Mouse (Mus musculus) intestine, embryonic 16.5 days (tissue): ENCODE measurements around the gene Ranbp10. TPM values are rescaled to one million over a fixed set of nuclear protein-coding genes. Genes with fewer than 3 reads are reported as not detected.

Experiments used
- ATAC-seq: fragments of 200-750 bp; cut with Nextera tagmentation; 2 replicates; pipeline ENCODE4 v1.8.0; 2017; ENCODE audit warnings: moderate TSS enrichment, moderate library complexity
- H3K27ac ChIP-seq: fragments of 300-500 bp; sonication (generic); 2 replicates; pipeline ENCODE4 v1.5.1; 2014; ENCODE audit warnings: mild to moderate bottlenecking, low read length
- H3K27me3 ChIP-seq: fragments of 300-500 bp; sonication (generic); replicated peaks from 2 replicates; pipeline ENCODE4 v1.6.1; 2014; ENCODE audit warnings: low read length, control low read depth, mixed read lengths; ENCODE audit not compliant: control insufficient read depth, insufficient read depth
- H3K36me3 ChIP-seq: fragments of 300-500 bp; sonication (generic); 2 replicates; pipeline ENCODE4 v1.6.1; 2014; ENCODE audit warnings: low read length, control low read depth; ENCODE audit not compliant: control insufficient read depth, insufficient read depth
- H3K4me1 ChIP-seq: fragments of 300-500 bp; sonication (generic); 2 replicates; pipeline ENCODE4 v1.6.1; 2014; ENCODE audit warnings: low read length, control low read depth, mixed read lengths; ENCODE audit not compliant: control insufficient read depth, insufficient read depth
- H3K4me2 ChIP-seq: fragments of 300-500 bp; sonication (generic); 2 replicates; pipeline ENCODE4 v1.6.1; 2014; ENCODE audit warnings: low read depth, low read length, control low read depth
- H3K4me3 ChIP-seq: fragments of 300-500 bp; sonication (generic); 2 replicates; pipeline ENCODE4 v1.5.1; 2014; ENCODE audit warnings: mild to moderate bottlenecking, low read length
- H3K9ac ChIP-seq: fragments of 300-500 bp; sonication (generic); 2 replicates; pipeline ENCODE4 v1.6.1; 2014; ENCODE audit warnings: low read depth, low read length
- H3K9me3 ChIP-seq: fragments of 300-500 bp; sonication (generic); 2 replicates; pipeline ENCODE4 v1.6.1; 2016; ENCODE audit warnings: low read length, control low read depth; ENCODE audit not compliant: control insufficient read depth
- WGBS: fragments of 180-500 bp; shearing (Covaris S2); extraction: QIAGEN DNeasy Blood & Tissue Kit; methylation state at CpG from one replicate; pipeline ENCODE4 v1.1.7; 2014; 5-methylcytosine and 5-hydroxymethylcytosine counted together
- polyA plus RNA-seq: library from polyadenylated mRNA; unstranded; fragments of >200 nt; fragmentation: Nextera tagmentation; extraction: Ambion mirVana; gene quantifications from 2 replicates; pipeline ENCODE4 v1.2.1, GENCODE M21; 2015

Gene Ranbp10
- polyA plus RNA-seq, 1 experiment from 2014 or later: 8.2 TPM

GRCm38 (mm10) chr8:105719637-105720036 lies 107.5 kb downstream of the Ranbp10 start:
- Histone ChIP-seq H3K4me2 (no peak overlapping the region), H3K4me1 (no peaks in the 10 kb centered on the region), H3K4me3 (no peak overlapping the region), H3K27me3 (no peaks in the 10 kb centered on the region), H3K36me3 (no peaks in the 10 kb centered on the region), H3K9ac (no peak overlapping the region), H3K9me3 (no peaks in the 10 kb centered on the region), H3K27ac (no peak overlapping the region)
- no peak for ATAC-seq
- 83% methylated on average over 4 of the region's 4 CpGs for WGBS

Other genes with a start within 250 kb of the Ranbp10 start
- 17.1 and 17.8 TPM in 2 replicates for gene Ripor1, start 222.1 kb downstream of the Ranbp10 start, polyA plus RNA-seq
- 73.7 and 86.4 TPM in 2 replicates for gene Ctcf, start 190.8 kb downstream of the Ranbp10 start, polyA plus RNA-seq
- 0.66 and 0.92 TPM in 2 replicates for gene Agrp, start 190.0 kb downstream of the Ranbp10 start, polyA plus RNA-seq
- 0.64 and 0.79 TPM in 2 replicates for gene Carmil2, start 141.1 kb downstream of the Ranbp10 start, polyA plus RNA-seq
- gene Acd, start 126.2 kb downstream of the Ranbp10 start, polyA plus RNA-seq: 53.0 and 55.0 TPM in 2 replicates
- gene Pard6a, start 126.2 kb downstream of the Ranbp10 start, polyA plus RNA-seq: 12.0 and 12.6 TPM in 2 replicates
- gene 4933405L10Rik, start 119.7 kb downstream of the Ranbp10 start, polyA plus RNA-seq: not detected in 2 replicates
- 11.2 and 13.6 TPM in 2 replicates for gene Enkd1, start 119.1 kb downstream of the Ranbp10 start, polyA plus RNA-seq
- gene Gfod2, start 68.7 kb downstream of the Ranbp10 start, polyA plus RNA-seq: 8.7 and 10.9 TPM in 2 replicates
- gene Tsnaxip1, start 381 bp upstream of the Ranbp10 start, polyA plus RNA-seq: not detected in 2 replicates
- 25.5 and 28.9 TPM in 2 replicates for gene Cenpt, start 25.9 kb upstream of the Ranbp10 start, polyA plus RNA-seq
- 49.4 and 49.6 TPM in 2 replicates for gene Thap11, start 27.8 kb upstream of the Ranbp10 start, polyA plus RNA-seq
- 165 and 207 TPM in 2 replicates for gene Nutf2, start 33.2 kb upstream of the Ranbp10 start, polyA plus RNA-seq
- 31.6 and 34.9 TPM in 2 replicates for gene Edc4, start 53.5 kb upstream of the Ranbp10 start, polyA plus RNA-seq
- 0.29 and 0.33 TPM in 2 replicates for gene Nrn1l, start 66.2 kb upstream of the Ranbp10 start, polyA plus RNA-seq
- gene Pskh1, start 73.1 kb upstream of the Ranbp10 start, polyA plus RNA-seq: 25.6 and 26.6 TPM in 2 replicates
- gene Ctrl, start 106.5 kb upstream of the Ranbp10 start, polyA plus RNA-seq: 3.1 and 6.2 TPM in 2 replicates
- 115 and 116 TPM in 2 replicates for gene Psmb10, start 111.1 kb upstream of the Ranbp10 start, polyA plus RNA-seq
- 1.7 and 2.8 TPM in 2 replicates for gene Lcat, start 116.0 kb upstream of the Ranbp10 start, polyA plus RNA-seq
- gene Slc12a4, start 138.7 kb upstream of the Ranbp10 start, polyA plus RNA-seq: 19.4 and 21.8 TPM in 2 replicates
- gene Dpep3, start 152.1 kb upstream of the Ranbp10 start, polyA plus RNA-seq: not detected in 2 replicates
- 17.2 and 17.6 TPM in 2 replicates for gene Dus2, start 164.0 kb upstream of the Ranbp10 start, polyA plus RNA-seq
- 0.12 TPM in 1 of 2 replicates, not detected in the other for gene Dpep2nb, start 178.6 kb upstream of the Ranbp10 start, polyA plus RNA-seq
- 13.7 and 15.1 TPM in 2 replicates for gene Ddx28, start 184.5 kb upstream of the Ranbp10 start, polyA plus RNA-seq
- 4.0 and 4.5 TPM in 2 replicates for gene Nfatc3, start 231.5 kb upstream of the Ranbp10 start, polyA plus RNA-seq